Mouse (Mus musculus) liver, embryonic 15.5 days (tissue): ENCODE results near the gene Oaz1. TPM values are rescaled to one million over a fixed set of nuclear protein-coding genes. Genes with fewer than 3 reads are reported as not detected.

Experiments
- ATAC-seq: fragments of 200-750 bp; cut with Nextera tagmentation; 2 replicates; pipeline ENCODE4 v1.8.0; 2017; ENCODE audit warnings: moderate number of reproducible peaks, mild to moderate bottlenecking, moderate library complexity; ENCODE audit not compliant: insufficient read depth
- H3K27ac ChIP-seq: fragments of 300-500 bp; sonication (generic); replicated peaks from 2 replicates; pipeline ENCODE4 v1.5.1; 2015; ENCODE audit warnings: mild to moderate bottlenecking, inconsistent platforms
- H3K27me3 ChIP-seq: fragments of 300-500 bp; sonication (generic); 2 replicates; pipeline ENCODE4 v1.6.1; 2015; ENCODE audit warnings: mild to moderate bottlenecking, inconsistent platforms
- H3K36me3 ChIP-seq: fragments of 300-500 bp; sonication (generic); replicated peaks from 2 replicates; pipeline ENCODE4 v1.6.1; 2015; ENCODE audit warnings: moderate library complexity, mild to moderate bottlenecking, inconsistent platforms
- H3K4me1 ChIP-seq: fragments of 300-500 bp; sonication (generic); replicated peaks from 2 replicates; pipeline ENCODE4 v1.6.1; 2015; ENCODE audit warnings: inconsistent platforms
- H3K4me2 ChIP-seq: fragments of 300-500 bp; sonication (generic); 2 replicates; pipeline ENCODE4 v1.6.1; 2015; ENCODE audit warnings: moderate library complexity, mild to moderate bottlenecking, inconsistent platforms
- H3K4me3 ChIP-seq: fragments of 300-500 bp; sonication (generic); replicated peaks from 2 replicates; pipeline ENCODE4 v1.5.1; 2015; ENCODE audit warnings: mild to moderate bottlenecking, inconsistent platforms
- H3K9ac ChIP-seq: fragments of 300-500 bp; sonication (generic); 2 replicates; pipeline ENCODE4 v1.6.1; 2015; ENCODE audit warnings: moderate library complexity, mild to moderate bottlenecking, inconsistent platforms
- H3K9me3 ChIP-seq: fragments of 300-500 bp; sonication (generic); replicated peaks from 2 replicates; pipeline ENCODE4 v1.6.1; 2016; ENCODE audit warnings: inconsistent platforms
- WGBS: fragments of 180-500 bp; shearing (Covaris S2); methylation state at CpG from one replicate; pipeline ENCODE4 v1.1.7; 2015; ENCODE audit warnings: mixed read lengths; ENCODE audit not compliant: insufficient replicate concordance; 5-methylcytosine and 5-hydroxymethylcytosine counted together
- polyA plus RNA-seq: library from polyadenylated mRNA; unstranded; fragments of >200 nt; fragmentation: Nextera tagmentation; extraction: Ambion mirVana; gene quantifications from 2 replicates; pipeline ENCODE4 v1.2.1, GENCODE M21; 2015

The Oaz1 gene
- polyA plus RNA-seq, 1 experiment from 2014 or later = 1,470 TPM

DNA sequence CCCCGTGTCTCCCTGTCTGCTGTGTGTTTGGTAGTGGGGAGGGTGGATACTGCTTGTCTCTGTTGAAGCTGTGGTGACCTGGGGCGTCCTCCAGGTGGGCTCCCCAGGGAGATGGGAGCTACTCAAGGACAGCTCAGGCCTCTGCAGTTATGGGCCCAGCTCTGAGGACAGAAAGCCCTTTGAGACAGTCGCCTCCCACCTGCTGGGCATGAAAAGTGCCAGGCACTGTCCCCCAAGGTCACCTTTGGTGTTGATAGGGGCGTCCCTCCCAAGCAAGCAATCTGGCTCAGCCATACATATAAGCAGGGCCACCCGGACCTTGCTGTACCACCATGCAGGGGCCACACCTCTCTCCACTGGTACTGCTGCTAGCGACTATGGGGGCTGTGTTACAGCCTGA, 21.5 kb upstream of the Oaz1 start, which contains the start of gene Amh:
Amh (plus strand) TSS at position 328 of the 400 bp plus-strand sequence.
- Histone ChIP-seq H3K36me3 (peaks cover 52% of the 10 kb centered on the region), H3K4me2 (0 out of 2 replicates have a peak within 1 kb of the TSS, but pooled peaks have one; percentile 82), H3K4me3 (no peak within 1 kb of the TSS), H3K4me1 (peaks cover 54% of the 10 kb centered on the region), H3K9ac (no peak within 1 kb of the TSS), H3K27me3 (peaks cover 40% of the 10 kb centered on the region), H3K27ac (no peak within 1 kb of the TSS; the same call in 1 of the 2 replicates), H3K9me3 (no peaks in the 10 kb centered on the region)
- no peak for ATAC-seq
- WGBS = 60% methylated on average over 6 of the region's 6 CpGs

DNA sequence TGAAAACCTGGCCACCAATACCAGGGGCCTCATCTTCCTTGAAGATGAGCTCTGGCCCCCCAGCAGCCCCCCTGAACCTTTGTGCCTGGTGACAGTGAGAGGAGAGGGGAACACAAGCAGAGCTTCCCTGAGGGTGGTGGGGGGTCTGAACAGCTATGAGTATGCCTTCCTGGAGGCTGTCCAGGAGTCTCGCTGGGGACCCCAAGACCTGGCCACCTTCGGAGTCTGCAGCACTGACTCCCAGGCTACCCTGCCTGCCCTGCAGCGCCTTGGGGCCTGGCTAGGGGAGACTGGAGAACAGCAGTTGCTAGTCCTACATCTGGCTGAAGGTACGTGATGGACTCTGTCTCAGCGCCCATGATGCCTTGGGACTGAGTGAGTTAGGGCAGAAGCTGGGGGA, 21.1 kb upstream of the Oaz1 start:
- no peak for ATAC-seq
- peaks cover 54% of the 10 kb centered on the region for H3K4me1 ChIP-seq
- peaks cover 48% of the 10 kb centered on the region for H3K36me3 ChIP-seq
- no peak overlapping the region; the same call in 1 of the 2 replicates for H3K27ac ChIP-seq
- WGBS = 77% methylated on average over 5 of the region's 5 CpGs
- no peak overlapping the region for H3K9ac ChIP-seq
- no peaks in the 10 kb centered on the region for H3K9me3 ChIP-seq
- peaks cover 44% of the 10 kb centered on the region for H3K27me3 ChIP-seq
- H3K4me2 ChIP-seq = no peak overlapping the region
- no peak overlapping the region for H3K4me3 ChIP-seq

DNA sequence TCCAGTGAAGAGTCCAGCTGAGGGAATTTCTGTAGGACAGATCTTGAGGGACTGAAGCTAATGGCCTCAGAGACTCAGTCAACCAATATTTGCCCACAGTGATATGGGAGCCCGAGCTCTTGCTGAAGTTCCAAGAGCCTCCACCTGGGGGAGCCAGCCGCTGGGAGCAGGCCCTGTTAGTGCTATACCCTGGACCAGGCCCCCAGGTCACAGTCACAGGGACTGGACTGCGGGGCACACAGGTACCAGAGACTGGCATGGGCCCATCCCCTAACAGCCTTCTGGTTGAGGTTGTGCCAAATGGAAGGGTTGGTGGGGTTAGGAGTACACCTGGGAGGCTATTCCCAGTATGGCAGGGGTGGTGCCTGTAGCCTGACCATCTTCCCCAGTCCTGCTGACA, 20.5 kb upstream of the Oaz1 start:
- no peak overlapping the region for H3K27ac ChIP-seq
- H3K4me2 ChIP-seq = 0 out of 2 replicates have a peak overlapping the region, but pooled peaks have one; percentile 82
- peak; percentile 59 for ATAC-seq
- H3K36me3 ChIP-seq = peaks cover 45% of the 10 kb centered on the region
- H3K9me3 ChIP-seq = no peaks in the 10 kb centered on the region
- no peak overlapping the region for H3K4me3 ChIP-seq
- H3K4me1 ChIP-seq = peaks cover 51% of the 10 kb centered on the region
- H3K9ac ChIP-seq = no peak overlapping the region
- peaks cover 50% of the 10 kb centered on the region for H3K27me3 ChIP-seq
- WGBS = 12% methylated on average over 3 of the region's 3 CpGs

DNA sequence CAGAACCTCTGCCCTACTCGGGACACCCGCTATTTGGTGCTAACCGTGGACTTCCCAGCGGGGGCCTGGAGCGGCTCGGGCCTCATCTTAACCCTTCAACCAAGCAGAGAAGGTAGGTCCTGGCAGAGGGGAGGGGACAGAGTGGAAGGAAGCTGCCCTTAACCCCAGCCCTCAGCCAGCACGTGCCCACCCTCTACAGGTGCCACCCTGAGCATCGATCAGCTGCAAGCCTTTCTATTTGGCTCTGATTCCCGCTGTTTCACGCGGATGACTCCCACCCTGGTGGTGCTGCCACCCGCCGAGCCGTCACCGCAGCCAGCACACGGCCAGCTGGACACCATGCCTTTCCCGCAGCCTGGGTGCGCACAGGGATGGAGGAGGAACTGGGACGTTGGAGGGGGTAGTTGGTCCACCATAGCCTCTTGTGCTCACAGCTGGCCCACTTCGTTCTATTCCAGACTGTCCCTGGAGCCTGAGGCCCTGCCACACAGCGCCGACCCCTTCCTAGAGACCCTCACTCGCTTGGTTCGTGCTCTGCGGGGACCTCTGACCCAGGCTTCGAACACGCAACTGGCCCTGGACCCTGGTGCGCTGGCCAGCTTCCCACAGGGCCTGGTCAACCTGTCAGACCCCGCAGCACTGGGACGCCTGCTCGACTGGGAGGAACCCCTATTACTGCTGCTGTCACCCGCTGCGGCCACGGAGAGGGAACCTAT, 20.0 kb upstream of the Oaz1 start:
- peak overlapping the region; percentile 47; the same call in 1 of the 2 replicates for H3K9ac ChIP-seq
- H3K27ac ChIP-seq = peak overlapping the region; percentile 29; the same call in 1 of the 2 replicates
- peaks cover 51% of the 10 kb centered on the region for H3K4me1 ChIP-seq
- peak; percentile 3; the same call in 1 of the 2 replicates for ATAC-seq
- H3K9me3 ChIP-seq = no peaks in the 10 kb centered on the region
- peak overlapping the region; percentile 53 for H3K4me3 ChIP-seq
- 51% methylated on average over 34 of the region's 34 CpGs for WGBS
- H3K36me3 ChIP-seq = peaks cover 39% of the 10 kb centered on the region
- peaks cover 56% of the 10 kb centered on the region for H3K27me3 ChIP-seq
- H3K4me2 ChIP-seq = peak overlapping the region; percentile 82

DNA sequence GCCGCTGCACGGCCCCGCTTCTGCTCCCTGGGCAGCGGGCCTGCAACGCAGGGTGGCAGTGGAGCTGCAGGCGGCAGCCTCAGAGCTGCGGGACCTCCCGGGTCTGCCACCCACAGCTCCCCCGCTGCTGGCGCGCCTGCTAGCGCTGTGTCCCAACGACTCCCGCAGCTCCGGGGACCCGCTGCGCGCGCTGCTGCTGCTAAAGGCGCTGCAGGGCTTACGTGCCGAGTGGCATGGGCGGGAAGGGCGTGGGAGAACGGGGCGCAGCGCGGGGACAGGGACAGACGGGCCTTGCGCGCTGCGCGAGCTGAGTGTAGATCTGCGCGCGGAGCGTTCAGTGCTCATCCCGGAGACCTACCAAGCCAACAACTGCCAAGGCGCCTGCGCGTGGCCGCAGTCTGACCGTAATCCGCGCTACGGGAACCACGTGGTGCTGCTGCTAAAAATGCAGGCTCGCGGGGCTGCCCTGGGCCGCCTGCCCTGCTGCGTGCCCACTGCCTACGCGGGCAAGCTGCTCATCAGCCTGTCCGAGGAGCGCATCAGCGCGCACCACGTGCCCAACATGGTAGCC, 19.3 kb upstream of the Oaz1 start:
- Histone ChIP-seq H3K4me3 (peak overlapping the region; percentile 53), H3K27me3 (peaks cover 62% of the 10 kb centered on the region), H3K4me1 (peaks cover 51% of the 10 kb centered on the region), H3K27ac (peak overlapping the region; percentile 29), H3K4me2 (peak overlapping the region; percentile 82), H3K9me3 (no peaks in the 10 kb centered on the region), H3K36me3 (peaks cover 33% of the 10 kb centered on the region), H3K9ac (peak overlapping the region; percentile 47)
- peak; percentile 40 for ATAC-seq
- WGBS = under 1% methylated on average over 58 of the region's 58 CpGs

DNA sequence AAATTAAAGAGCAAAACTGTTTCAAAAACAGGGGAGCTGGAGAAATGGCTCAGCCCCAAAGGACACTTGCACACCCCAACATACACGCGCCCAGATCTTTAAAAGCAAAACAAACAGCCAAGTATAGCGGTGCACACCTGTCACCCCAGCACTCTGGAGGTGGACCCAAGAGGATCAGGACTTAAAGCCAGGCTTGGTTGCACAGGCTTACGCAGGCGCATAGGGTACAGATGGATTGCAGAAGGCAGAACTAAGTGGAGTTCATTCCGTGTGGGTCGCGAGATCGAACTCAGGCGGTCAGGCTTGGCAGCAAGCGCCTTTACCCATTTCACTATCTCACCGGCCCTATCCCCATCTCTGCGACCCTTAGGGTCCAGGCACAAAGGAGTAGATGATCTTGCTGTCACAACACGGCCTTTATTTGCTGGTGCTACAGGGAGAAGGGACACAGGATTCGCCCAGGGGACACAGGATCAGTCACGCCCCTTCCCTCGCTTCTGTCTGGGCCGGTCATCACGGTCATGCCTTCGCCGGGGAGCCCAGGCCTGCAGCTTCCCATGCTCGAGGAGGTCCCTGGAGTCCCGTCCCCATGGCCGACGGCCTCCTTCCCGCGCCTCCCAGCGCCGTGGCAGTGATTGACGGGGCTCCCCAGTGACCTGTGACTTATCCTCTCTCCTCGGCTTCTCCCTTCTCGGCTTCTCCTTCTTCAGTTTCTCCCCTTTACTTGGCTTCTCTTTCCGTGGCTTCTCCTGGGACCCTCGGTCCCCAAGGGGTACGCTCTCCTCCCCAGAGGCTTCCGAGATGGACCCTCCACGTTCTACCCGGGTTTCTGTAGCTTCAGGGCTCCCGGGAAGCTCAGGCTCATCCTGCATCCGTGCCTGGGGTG, 18.1 kb upstream of the Oaz1 start:
- H3K36me3 ChIP-seq = peaks cover 21% of the 10 kb centered on the region
- no peaks in the 10 kb centered on the region for H3K9me3 ChIP-seq
- 18% methylated on average over 40 of the region's 40 CpGs for WGBS
- no peak overlapping the region for H3K27ac ChIP-seq
- peaks cover 74% of the 10 kb centered on the region for H3K27me3 ChIP-seq
- no peak overlapping the region for H3K9ac ChIP-seq
- H3K4me3 ChIP-seq = 0 out of 2 replicates have a peak overlapping the region, but pooled peaks have one; percentile 1
- H3K4me2 ChIP-seq = peak overlapping the region; percentile 39
- ATAC-seq = no peak
- H3K4me1 ChIP-seq = peaks cover 51% of the 10 kb centered on the region

DNA sequence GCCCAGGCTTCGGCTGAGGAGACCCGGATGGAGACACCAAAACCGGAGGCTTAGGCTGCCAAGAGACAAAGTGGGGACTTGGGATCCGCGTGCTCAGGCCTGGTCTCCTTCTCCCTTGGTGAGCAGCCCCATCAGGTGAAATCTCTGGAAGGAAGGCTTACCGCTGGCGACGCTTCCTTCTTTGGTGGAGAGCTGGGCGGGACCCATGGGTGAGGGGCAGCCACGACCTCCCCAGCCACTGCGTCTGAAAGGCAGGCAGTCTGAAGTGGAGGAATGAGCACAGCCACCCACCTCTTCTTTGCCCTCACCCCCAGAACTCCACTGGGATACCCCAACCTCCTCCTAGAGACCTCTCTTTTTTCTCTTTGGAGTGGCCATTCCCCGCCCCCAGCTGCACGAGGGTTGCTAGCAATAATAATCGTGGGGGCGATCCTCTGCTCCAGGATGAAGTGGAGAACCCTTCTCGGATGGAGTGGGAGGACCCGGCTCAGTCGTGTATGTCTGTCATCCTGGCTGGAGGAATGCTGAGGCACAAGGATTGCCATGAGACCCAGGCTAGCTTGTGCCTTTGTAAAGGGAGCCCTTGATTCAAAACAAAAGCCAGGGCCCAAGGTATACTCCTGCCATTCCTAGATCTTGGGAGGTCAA, 17.3 kb upstream of the Oaz1 start:
- H3K9ac ChIP-seq = no peak overlapping the region
- peak overlapping the region; percentile 39 for H3K4me2 ChIP-seq
- no peak for ATAC-seq
- H3K9me3 ChIP-seq = no peaks in the 10 kb centered on the region
- H3K27me3 ChIP-seq = peaks cover 78% of the 10 kb centered on the region
- peaks cover 13% of the 10 kb centered on the region for H3K36me3 ChIP-seq
- 0 out of 2 replicates have a peak overlapping the region, but pooled peaks have one; percentile 1 for H3K4me3 ChIP-seq
- 8% methylated on average over 18 of the region's 18 CpGs for WGBS
- no peak overlapping the region for H3K27ac ChIP-seq
- H3K4me1 ChIP-seq = peaks cover 51% of the 10 kb centered on the region

DNA sequence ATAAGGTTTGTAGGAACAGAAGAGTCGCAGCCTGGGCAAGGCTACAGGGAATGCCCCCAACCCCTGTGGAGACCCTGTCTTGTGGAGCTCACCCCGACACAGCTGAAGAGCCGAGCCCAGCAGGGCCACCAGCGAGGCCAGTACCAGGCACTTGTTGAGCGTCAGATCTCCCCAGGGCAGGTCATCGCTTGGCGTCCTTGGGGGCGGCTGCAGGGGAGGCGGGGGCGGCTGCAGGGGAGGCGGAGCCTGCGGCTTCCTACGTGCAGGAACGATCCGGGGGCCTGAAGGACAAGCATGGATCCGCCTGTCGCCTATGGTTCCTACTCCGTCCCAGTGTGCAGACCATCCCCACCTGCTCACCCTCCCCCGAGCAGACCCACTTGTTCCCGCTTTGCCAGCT, 16.4 kb upstream of the Oaz1 start:
- 9% methylated on average over 20 of the region's 20 CpGs for WGBS
- Histone ChIP-seq H3K4me2 (peak overlapping the region; percentile 18; the same call in 1 of the 2 replicates), H3K27me3 (peaks cover 82% of the 10 kb centered on the region), H3K9ac (no peak overlapping the region), H3K9me3 (no peaks in the 10 kb centered on the region), H3K27ac (no peak overlapping the region), H3K4me3 (no peak overlapping the region), H3K4me1 (peaks cover 48% of the 10 kb centered on the region), H3K36me3 (peaks cover 4% of the 10 kb centered on the region)
- no peak for ATAC-seq

DNA sequence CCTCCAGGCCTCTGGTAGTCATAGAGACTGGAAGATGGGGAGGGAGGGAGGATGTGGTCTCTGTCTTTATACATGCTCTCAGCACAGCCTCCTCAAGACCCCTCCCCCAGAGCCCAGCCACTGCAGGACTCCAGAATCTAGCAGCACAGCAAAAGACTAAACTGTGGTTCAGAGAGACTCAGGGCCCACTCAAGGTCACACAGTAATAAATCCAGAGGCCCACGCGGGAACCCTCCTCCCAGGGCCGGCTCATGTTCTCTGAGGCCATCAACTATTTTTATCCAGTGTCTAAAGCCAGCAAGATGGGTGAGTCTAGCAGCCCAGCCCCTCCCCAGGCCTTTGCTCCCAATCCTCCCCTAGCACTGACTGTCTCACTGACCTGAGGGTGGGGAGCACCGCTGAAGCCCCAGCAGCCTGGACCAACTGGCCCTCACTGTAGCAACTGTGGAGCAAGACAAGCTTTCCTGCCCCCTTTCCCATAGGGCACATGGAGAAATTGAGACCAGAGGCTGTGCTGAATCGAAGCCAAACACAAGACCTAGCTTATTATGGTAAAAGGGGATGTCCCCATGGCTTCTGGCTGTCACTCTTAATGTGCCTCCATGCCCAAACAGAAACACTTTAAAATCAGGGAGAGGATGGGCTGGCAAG, 13.9 kb upstream of the Oaz1 start:
- no peaks in the 10 kb centered on the region for H3K36me3 ChIP-seq
- H3K4me3 ChIP-seq = no peak overlapping the region
- H3K9ac ChIP-seq = no peak overlapping the region
- no peak overlapping the region for H3K4me2 ChIP-seq
- H3K27ac ChIP-seq = no peak overlapping the region
- H3K9me3 ChIP-seq = no peaks in the 10 kb centered on the region
- no peak for ATAC-seq
- H3K4me1 ChIP-seq = peaks cover 29% of the 10 kb centered on the region
- H3K27me3 ChIP-seq = peaks cover 66% of the 10 kb centered on the region
- WGBS = 45% methylated on average over 5 of the region's 5 CpGs

DNA sequence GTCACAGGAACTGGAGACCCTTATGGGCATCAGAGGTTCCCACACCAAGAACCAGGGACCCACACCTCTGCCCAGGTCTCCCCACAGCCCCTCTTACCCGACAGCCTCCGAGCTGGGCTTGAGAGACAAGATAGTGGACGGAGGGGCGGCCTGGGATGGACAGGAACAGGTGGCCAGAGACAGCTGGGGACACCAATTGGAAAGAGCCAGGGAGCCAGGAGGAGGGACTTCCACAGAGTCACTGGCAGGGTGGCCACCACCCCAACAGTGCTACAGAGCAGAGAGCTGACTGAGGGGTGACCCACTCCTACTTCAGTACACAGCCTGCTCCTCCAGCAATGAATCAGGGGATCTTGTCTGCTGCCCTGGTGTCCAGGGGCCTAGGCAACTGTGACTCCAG, 13.1 kb upstream of the Oaz1 start, which contains the start of gene Jsrp1:
Jsrp1 (minus strand) TSS at position 133 of the 400 bp plus-strand sequence.
- Histone ChIP-seq H3K9ac (no peak within 1 kb of the TSS), H3K27me3 (peaks cover 57% of the 10 kb centered on the region), H3K4me1 (peaks cover 28% of the 10 kb centered on the region), H3K4me3 (no peak within 1 kb of the TSS), H3K27ac (no peak within 1 kb of the TSS), H3K9me3 (no peaks in the 10 kb centered on the region), H3K4me2 (no peak within 1 kb of the TSS), H3K36me3 (no peaks in the 10 kb centered on the region)
- 68% methylated on average over 4 of the region's 4 CpGs for WGBS
- ATAC-seq = no peak
